Mouse (Mus musculus) fat pad, adult 2 months (tissue): ENCODE measurements around the gene Ankrd26.

ENCODE experiments used
- DNase-seq: peaks from one replicate; pipeline ENCODE4 v3.0.0-alpha.2; 2011; ENCODE audit warnings: low read depth, low spot score; ENCODE audit errors: extremely low read depth

Gene Ankrd26

GRCm38 (mm10) chr6:118482125-118482524 is 79.9 kb downstream of the Ankrd26 start:
- DNase-seq = no peak

- DNase-seq = no peak
Measured at GRCm38 (mm10) chr6:118478957-118479708, 82.9 kb downstream of the Ankrd26 start, which contains the start of gene Zfp9. Gene Zfp9 (minus strand): TSS chr6:118479320.

DNA sequence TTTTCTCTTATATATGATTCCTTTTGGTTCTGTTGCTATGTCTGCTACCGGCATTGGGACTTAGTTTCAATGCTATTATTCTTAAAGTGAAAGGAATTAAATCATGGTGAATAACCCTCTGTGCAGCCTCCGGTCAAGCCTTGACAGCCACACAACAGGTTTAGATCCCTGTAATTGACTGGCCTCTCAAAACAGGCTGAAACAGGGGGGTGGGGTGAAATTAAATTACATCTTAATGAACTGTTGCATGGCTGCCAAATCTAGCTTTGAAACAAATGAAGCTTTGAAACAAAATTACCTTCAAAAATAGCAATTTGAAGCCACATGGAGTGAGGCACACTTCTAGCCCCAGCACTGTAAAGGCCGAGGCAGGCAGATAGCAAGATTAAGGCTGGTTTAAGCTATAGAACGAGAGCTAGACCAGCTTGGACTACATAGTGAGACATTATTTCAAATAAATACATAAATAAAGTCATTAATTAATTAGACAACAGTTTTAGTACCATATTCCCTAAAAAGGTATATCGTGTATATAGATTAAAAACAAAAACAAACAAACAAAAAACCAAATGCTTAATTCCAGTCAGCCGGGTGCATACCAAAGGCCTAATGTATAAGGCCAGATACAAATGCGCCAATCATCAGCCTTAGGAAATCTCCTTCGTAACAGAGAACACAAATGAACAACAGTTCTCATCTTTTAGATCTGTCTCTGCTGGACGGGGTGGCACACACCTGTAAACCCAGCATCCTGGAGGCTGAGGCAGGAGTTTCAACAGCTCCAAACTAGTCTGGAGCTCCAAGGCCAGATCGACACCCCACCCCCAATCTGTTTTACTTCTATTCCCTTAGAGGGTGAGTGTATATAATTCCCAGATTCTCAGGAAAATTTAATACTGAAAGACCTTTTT is 83.9 kb downstream of the Ankrd26 start:
- DNase-seq = no peak

GRCm38 (mm10) chr6:118462069-118462705 is 99.8 kb downstream of the Ankrd26 start:
- DNase-seq = no peak

- DNase-seq = no peak
Measured at GRCm38 (mm10) chr6:118457726-118458125, 104.3 kb downstream of the Ankrd26 start.

- no peak for DNase-seq
Measured at GRCm38 (mm10) chr6:118455042-118455631, 106.9 kb downstream of the Ankrd26 start, which contains the start of gene Zfp248. Gene Zfp248 (minus strand): TSS chr6:118455528.

GRCm38 (mm10) chr6:118454452-118454851 is 107.6 kb downstream of the Ankrd26 start:
- DNase-seq = no peak
